Mouse (Mus musculus) cortical plate, adult 2 months (tissue): ENCODE results near the gene Gm4450. TPM values are rescaled to one million over a fixed set of nuclear protein-coding genes. Genes with fewer than 3 reads are reported as not detected.
A peak's percentile ranks its signal among the peaks of the same experiment; 100 is the strongest.
"Not testable (repeated sequence)": the region's sequence is repeated elsewhere in the genome, so short reads cannot be mapped to it uniquely, and the experiment has no call there.

ENCODE experiments used
- H3K27ac ChIP-seq: fragments of 200-500 bp; 2 replicates; pipeline ENCODE4 v1.5.1; 2012; ENCODE audit warnings: low read length, control low read depth, inconsistent platforms; ENCODE audit not compliant: insufficient read depth
- H3K4me1 ChIP-seq: fragments of 200-500 bp; 2 replicates; pipeline ENCODE4 v1.6.1; 2011; ENCODE audit warnings: low read length; ENCODE audit not compliant: control insufficient read depth, insufficient read depth
- H3K4me3 ChIP-seq: fragments of 200-500 bp; 2 replicates; pipeline ENCODE4 v1.5.1; 2011; ENCODE audit warnings: mild to moderate bottlenecking, low read length, control low read depth; ENCODE audit not compliant: insufficient read depth
- CTCF ChIP-seq: fragments of 200-500 bp; IDR thresholded peaks from 2 replicates; pipeline ENCODE4 v1.5.1; 2011; ENCODE audit warnings: mild to moderate bottlenecking, control low read depth, low read length; ENCODE audit not compliant: insufficient read depth; ENCODE audit errors: extremely low read depth
- POLR2A ChIP-seq: fragments of 200-500 bp; IDR thresholded peaks from 2 replicates; pipeline ENCODE4 v1.6.1; 2011; ENCODE audit warnings: mild to moderate bottlenecking, low read length, control low read depth; ENCODE audit not compliant: insufficient read depth; ENCODE audit errors: extremely low read depth
- polyA plus RNA-seq: library from polyadenylated mRNA; depleted of rRNA; stranded (reverse); fragments of >200 nt; gene quantifications from 2 replicates; pipeline ENCODE4 v1.2.3, GENCODE M21; 2012; rRNA removed

Gene Gm4450
- polyA plus RNA-seq, 1 experiment = not detected

DNA sequence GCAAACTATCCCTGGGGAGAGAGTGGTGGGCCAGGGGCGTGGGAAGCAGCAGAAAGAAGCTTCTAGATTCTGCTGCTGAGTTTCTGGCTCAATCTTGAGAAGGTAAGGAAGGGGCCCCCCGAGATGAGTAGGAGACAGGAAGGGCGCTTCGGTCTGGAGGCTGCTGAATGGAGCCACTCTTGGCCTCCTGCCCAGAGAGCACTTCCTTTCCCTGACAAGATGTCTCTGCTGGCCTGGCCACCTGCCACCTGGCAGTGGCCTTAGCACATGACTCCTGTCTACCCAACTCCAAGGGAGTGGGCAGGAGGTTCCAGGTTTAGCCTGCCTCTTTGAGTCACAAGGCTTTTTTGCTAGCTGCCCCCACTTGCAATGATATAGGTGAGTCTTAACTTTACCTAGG, 39.6 kb downstream of the Gm4450 start:
- TF ChIP-seq POLR2A (no peak), CTCF (no peak)
- Histone ChIP-seq H3K27ac (no peak overlapping the region), H3K4me3 (no peak overlapping the region), H3K4me1 (peaks cover 13% of the 10 kb centered on the region)

DNA sequence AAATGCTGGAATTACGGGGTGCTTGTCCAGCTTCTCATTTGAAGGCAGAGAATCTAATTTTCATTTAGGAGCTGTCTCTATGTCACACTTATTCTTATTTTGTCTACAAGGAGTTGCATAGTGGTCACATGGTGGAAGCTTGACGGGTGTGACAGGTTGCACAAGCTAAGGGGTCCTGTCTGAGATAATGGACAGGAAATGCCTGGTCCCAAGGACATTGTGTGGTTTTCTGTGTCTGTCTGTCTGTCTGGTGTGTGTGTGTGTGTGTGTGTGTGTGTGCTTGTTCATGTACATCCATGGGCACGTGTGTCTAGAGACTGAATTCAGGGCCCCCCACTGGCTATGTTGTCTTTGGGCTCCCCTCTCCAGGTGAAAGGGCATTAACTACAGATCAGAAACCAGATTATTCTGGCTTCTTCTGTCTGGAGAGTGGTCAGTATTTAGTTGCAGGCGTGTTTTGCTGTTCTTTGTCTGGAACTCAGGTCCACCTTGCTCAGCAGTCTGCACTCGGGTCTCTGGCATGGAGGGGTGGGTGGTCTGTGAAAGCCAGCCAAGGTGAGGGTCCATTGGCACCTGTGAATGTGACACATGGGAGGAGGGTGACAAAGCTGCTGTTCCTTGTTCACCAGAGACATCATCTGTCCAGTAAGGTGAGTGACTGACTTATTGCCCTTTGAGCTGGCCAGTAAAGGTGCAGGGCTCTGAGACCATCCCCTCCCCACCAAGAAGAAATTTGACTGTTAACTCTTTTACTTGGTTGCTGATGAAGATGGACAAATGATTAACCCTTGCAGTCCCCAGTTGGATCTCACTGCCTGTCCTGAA, 40.3 kb downstream of the Gm4450 start:
- peaks cover 11% of the 10 kb centered on the region for H3K4me1 ChIP-seq
- TF ChIP-seq POLR2A (no peak), CTCF (no peak)
- H3K4me3 ChIP-seq = no peak overlapping the region
- no peak overlapping the region; the same call in 1 of the 2 replicates for H3K27ac ChIP-seq

DNA sequence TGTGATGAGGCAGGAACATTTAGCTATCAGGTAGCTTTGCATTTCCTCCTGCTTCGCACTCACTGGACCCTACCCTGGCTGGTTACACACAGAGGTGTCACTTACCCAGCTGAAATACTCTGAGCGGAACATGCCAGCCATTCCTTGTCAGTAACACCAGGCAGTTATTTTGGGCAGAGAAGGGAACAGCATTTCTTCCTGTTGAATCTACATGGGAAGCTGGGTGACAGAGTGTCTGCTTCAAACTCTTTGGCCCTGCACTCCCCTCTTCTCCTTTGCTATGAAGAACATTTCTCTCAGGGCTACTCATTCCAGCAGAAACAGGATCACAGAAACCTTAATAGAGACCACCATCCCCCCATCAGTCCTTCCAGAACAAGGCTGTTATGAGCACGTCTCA, 42.6 kb downstream of the Gm4450 start:
- Histone ChIP-seq H3K27ac (no peak overlapping the region), H3K4me1 (peaks cover 9% of the 10 kb centered on the region), H3K4me3 (no peak overlapping the region)
- TF ChIP-seq CTCF = no peak

DNA sequence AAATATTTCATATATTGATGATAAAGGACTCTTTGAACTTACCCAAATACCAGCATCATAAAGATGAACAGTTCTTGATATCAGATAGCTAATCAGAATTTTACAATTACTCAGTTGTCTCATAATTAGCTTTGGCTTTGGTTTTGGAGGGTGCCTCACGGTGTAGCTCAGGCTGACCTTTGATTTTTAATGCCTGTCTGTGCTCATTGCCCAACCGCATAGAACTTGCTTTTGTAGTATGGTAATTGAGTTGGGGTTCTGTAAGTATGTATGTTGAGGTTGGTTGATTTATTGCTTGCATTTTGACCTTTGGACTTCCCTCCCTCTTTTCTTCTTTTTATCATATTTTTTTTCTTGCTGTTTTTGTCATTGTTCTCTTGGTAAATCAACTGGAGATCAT, 43.2 kb downstream of the Gm4450 start:
- Histone ChIP-seq H3K27ac (no peak overlapping the region), H3K4me3 (no peak overlapping the region), H3K4me1 (peaks cover 9% of the 10 kb centered on the region)
- TF ChIP-seq POLR2A (no peak), CTCF (no peak)

DNA sequence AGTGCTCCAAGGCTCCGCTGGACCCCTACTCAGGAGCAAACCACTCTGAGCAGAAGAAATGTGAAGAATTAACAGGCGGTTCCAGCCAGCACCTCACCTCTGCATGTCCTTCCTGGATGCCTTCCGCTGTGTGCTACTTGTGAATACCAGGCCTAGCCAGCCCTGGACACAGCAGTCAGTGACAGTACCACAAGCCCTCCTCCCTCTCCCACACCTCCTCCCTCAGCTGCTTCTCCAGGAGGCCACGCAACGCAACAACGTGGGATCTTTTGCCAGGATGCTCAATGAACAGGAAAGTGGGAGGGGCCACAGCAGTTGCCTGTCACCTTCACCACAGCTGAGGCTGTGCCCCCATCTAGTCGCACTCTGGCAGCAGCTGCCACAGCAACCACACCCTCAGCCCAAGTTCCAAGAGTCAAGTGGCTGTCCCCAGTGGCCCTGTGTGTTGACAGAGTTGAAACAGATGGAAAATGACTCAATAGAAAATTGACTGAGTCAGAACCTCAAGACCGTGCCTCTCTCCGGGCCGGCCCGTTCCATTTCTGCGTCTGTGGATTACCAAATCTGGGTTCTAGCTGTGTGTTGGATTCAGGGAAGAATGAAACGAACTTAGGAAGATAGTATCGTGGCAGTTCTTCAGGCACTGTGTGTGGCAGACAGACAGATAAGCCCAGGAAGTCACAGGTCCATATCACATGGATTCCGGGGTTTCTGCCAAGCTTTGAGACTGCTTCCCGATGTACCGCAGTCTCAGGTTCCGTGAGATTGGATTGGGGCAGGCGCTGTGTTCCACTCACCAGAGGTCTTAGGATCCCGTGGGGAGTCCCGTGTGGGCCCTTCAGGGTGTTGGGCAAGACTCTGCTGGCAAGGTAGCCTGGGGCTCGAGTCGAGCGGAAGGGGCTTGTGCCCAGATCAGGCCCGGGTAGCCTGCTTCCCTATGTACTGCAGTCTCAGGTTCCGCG, 46.0 kb downstream of the Gm4450 start:
- not testable (repeated sequence) for H3K4me1 ChIP-seq

DNA sequence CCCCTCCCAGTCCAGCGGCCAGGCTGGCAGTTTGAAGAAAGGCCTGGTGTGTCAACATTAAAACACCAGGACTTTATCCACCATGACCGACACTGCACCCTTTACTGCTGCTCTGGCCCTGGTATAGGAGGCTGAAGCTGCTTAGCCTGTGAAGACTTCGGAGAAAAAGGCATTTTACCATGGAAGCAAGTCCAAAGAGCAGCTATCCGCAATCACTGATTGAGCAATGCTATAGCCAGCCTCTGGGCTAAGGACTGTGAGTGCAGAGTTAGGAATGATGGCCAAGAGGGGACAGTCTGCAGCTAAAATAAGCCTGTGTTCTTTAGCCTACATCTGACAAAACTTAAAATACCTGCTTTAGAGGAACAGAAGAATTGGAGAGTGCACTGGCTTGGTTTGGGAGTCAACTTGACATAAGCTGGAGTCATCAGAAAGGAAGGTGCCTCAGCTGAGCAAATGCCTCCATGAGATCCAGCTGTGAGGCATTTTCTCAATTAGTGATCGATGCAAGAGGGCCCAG, 49.6 kb downstream of the Gm4450 start:
- not testable (repeated sequence) for H3K27ac ChIP-seq, H3K4me1 ChIP-seq, H3K4me3 ChIP-seq

More for the DNA sequence above, 46.0 kb downstream of the Gm4450 start:
- H3K4me3 ChIP-seq, H3K27ac ChIP-seq: not testable (repeated sequence)

DNA sequence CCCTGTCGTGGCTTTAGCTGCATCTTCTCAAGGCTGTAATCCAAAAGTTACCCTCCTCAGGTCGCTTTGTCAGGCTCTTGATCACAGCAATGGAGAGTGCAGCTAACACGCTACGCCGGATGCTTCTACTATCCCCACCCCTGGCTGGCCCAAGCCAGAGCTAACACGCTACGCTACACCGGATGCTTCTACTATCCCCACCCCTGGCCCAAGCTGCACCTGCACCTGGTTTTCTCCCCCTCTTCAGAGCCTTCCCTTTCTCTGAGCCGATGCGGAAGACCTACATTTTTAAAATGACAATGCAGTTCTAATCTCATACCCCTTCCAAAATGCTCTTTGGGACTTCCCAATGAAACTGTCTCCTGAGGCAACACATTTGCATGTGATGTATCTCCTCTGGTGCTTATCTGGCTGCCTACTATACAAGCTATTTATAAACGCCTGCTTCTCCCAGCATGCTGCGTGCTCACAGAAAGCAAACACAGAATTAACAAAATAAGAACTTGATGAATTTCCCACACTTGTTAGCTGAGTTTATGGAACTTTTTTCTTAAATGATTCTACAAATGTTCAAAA, 50.3 kb downstream of the Gm4450 start:
- not testable (repeated sequence) for H3K4me1 ChIP-seq, H3K27ac ChIP-seq, H3K4me3 ChIP-seq

DNA sequence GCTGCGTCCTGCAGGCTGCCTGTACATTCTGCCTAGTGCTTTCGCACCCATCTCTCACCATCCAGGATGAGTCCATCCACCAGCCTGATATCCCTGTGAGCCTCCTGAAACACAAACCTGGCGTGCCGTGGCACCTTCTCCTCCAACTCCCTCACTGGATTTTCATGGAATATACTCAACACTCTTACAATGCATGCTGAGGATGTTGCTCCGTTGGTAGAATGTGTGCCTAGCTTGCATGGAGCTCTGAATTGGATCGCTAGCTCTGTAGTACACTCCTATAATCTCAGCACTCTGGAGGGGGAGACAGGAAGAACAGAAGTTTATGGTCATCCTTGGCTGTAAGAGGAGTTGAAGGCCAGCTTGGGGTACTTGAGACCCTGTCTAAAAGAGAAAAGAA, 51.0 kb downstream of the Gm4450 start:
- not testable (repeated sequence) for H3K4me1 ChIP-seq, H3K4me3 ChIP-seq, H3K27ac ChIP-seq

DNA sequence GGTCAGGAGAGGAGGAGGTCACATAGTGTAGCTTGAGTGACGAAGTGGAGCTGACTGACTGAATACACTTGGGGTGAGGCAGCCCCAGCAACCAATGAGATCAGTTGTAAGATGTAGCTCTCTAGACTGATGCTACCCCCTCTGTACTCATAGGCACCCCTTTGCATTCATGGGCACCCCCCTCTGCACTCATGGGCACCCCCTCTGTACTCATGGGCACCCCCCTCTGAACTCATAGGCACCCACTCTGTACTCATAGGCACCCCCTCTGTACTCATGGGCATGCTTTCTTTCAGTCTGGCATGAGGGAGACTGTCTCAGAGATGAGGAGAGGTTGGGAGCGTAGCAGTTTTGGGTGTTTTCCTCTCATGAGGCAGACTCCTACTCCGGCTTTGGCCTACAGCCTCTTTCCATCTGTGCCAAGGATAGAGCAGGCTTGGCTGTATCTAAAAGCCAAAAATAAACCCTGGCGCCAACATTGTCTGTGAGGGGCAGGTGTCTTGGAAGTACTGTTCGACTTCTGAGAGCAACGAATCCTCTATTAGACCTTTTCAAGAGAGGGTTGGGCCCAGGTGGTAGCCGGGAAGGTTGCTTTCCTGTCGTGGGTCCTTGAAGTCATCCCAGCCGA, 52.5 kb downstream of the Gm4450 start:
- H3K4me1 ChIP-seq, H3K4me3 ChIP-seq: not testable (repeated sequence)
- H3K27ac ChIP-seq = peak overlapping the region; percentile 35; the same call in 1 of the 2 replicates

Other genes with a start within 250 kb of the Gm4450 start
- not detected in 2 replicates for gene Reg4, start 235.0 kb downstream of the Gm4450 start, polyA plus RNA-seq
- 5.3 and 5.4 TPM in 2 replicates for gene Hmgcs2, start 176.7 kb downstream of the Gm4450 start, polyA plus RNA-seq
- 136 and 141 TPM in 2 replicates for gene Phgdh, start 117.1 kb downstream of the Gm4450 start, polyA plus RNA-seq
- 20.6 and 21.1 TPM in 2 replicates for gene Zfp697, start 74.7 kb downstream of the Gm4450 start, polyA plus RNA-seq
- gene Hsd3b4, start 53.4 kb upstream of the Gm4450 start, polyA plus RNA-seq = not detected in 2 replicates
- not detected in 2 replicates for gene Gm10681, start 131.7 kb upstream of the Gm4450 start, polyA plus RNA-seq
- not detected in 2 replicates for gene Hsd3b5, start 173.1 kb upstream of the Gm4450 start, polyA plus RNA-seq